Mouse (Mus musculus) thymus, postnatal 25 days (tissue): ENCODE results near the gene Cfap97d1.

Experiments
- DNase-seq: peaks from one replicate; pipeline ENCODE4 v3.0.0; 2022

Cfap97d1 gene

DNA sequence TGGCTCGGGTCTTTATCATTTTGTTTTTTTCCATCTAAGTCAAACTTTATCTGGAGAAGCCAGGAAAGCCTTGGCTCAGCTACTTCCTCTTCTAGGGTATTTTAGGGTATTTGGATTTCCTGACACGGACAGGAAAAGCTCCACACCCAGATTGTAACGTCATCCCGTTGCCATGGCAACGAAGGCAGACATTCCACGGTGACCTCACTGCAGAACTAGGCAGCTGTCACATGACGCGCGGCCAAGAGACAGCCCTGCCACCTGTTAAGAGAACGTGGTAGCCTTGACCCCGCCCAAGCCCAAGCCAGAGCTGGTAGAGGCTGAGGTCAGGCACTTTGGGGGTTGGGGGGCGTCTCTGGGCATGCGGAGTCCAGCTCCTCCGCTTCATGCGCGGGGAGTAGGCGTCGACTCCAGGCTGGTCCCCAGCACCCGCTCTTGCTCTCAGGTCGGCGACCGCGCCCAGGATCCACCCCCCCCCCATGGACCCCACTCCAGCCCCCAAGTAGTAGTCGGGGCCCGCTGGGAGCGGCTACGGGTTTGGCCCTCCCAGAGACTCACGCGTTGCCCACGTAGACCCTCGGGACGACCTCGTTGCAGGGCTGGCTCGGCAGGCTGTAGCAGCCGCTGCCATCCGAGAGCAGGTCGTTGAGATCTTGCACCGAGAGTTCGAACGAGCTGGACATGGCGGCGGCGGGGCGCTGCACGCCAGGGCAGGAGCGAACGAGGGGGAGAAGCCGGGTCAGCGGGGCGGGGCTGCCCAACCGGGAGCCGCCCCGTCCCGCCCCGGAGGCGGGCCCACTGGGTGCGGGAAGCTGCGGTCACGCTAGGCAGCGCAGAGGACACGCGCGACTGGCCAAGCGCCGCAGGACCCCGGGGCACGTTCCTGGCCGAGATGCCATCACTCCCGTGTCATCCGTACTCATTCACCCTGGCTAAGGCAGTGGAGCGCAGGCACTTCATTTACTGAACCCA lies at the start of gene Cfap97d1:
Cfap97d1 (plus strand) TSS at position 226 of the 972 bp plus-strand sequence.
- DNase-seq = peak; percentile 22

DNA sequence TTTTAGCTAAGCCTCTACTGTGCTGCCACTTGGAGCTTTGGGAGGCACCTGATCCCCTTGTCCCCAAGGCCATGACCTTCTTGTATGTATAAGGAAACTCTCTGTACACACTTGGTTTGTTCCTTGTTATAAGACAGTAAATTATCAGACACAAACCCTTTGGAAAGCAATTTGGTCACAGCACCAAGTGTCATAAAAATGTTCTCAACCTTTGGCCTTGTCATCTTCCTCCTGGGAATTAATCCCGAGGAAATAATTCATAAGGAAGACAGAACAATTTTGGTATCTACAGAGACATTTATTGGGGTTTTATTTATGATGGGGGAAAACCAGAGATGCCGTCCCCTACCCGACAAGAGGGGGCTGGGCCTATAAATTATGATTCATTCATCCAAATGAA lies 48.3 kb upstream of the Cfap97d1 start:
- no peak for DNase-seq

GRCm38 (mm10) chr11:101936421-101936820 lies 47.7 kb upstream of the Cfap97d1 start:
- no peak for DNase-seq

- no peak for DNase-seq
These were observed 47.0 kb upstream of the Cfap97d1 start for GRCm38 (mm10) chr11:101937108-101937507.

DNA sequence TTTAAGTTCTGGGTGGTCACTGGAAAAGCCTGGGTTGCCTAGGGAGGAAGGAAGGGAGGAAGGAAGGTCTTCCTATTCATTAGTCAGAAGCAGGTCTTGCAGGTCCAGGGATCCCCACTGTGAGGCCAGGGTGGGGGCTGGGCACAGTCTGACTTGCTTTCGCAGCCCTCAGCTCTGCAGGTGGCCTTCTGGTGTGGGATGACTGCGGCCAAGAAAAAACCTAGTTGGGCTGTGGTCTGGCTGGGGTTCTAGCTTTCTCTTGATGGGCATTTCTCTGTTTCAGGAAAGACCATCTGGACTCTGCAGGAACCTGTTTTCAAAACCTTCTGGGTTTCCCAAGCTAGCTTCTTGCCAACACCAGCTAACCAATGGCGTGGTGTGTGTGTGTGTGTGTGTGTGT lies 41.0 kb upstream of the Cfap97d1 start:
- no peak for DNase-seq

GRCm38 (mm10) chr11:101946525-101946924 lies 37.6 kb upstream of the Cfap97d1 start:
- no peak for DNase-seq

GRCm38 (mm10) chr11:101950021-101950420 lies 34.1 kb upstream of the Cfap97d1 start:
- DNase-seq = no peak

DNA sequence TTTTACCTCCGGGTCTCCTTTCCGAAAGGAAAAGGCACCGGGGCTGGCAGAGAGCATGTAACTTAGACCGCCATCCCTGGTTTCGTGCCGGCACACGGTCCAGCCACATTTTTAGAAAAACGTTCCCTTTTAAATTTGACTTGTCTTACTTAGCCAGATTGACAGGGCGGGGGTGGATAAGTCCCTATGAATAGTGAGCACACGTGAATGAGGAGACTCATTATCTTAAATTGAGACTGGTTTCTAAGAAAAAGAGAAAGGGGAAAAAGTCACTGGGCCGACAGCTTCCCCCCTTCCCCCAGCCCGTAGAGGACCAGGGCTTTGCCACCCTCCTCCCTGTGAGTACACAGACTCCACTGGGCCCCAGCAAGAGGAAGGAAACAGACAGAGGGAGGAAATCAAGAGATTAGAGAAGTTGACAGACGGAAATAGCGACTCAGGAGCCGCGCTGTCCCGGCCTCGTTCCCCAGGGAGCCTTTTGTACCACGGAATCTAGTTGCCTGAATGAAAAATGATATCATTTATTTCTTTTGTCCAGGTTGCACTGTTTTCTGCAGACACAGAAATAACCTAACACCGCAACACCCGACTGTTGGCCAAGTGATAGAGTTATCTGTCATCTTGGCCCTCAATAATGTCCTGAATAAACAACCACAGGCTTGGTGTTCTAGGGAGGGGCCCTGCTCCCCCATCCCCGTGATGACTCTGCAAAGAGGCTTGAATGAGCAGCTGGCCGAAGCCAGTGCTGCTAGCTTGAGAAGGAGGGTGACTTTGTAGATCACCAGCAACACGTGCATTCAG lies 31.3 kb upstream of the Cfap97d1 start:
- no peak for DNase-seq

- DNase-seq = no peak
These were observed 30.6 kb upstream of the Cfap97d1 start for GRCm38 (mm10) chr11:101953441-101953840.

- no peak for DNase-seq
These were observed 26.6 kb upstream of the Cfap97d1 start for GRCm38 (mm10) chr11:101957476-101957875.

GRCm38 (mm10) chr11:101963043-101963442 lies 21.0 kb upstream of the Cfap97d1 start:
- no peak for DNase-seq

- DNase-seq = no peak
These were observed 20.4 kb upstream of the Cfap97d1 start for GRCm38 (mm10) chr11:101963473-101964291.

DNA sequence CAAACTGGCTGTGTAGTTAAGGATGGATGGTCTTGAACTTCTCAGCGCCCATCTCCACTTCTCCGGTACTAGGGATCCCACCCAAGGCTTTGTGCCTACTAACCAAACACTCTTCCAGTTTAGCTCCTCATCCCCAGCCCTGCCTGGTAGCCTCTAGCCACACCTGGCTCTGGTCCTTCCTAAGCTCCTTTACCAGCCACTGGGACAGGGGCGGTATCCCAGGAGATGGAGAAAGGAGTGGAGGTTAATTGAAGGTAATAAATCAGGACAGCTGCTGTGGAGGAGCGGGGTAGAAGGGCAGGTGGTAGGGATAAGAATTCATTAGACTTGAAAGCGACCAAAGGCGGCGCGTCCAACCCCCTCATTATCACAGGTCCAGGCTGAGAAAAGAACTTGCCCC lies 19.4 kb upstream of the Cfap97d1 start:
- DNase-seq = no peak

- DNase-seq = no peak
These were observed 18.5 kb upstream of the Cfap97d1 start for GRCm38 (mm10) chr11:101965553-101965952.

GRCm38 (mm10) chr11:101966965-101967614 lies 17.0 kb upstream of the Cfap97d1 start, which contains the start of gene Sost:
Gene Sost, minus strand, starts transcription at chr11:101967015.
- no peak for DNase-seq

DNA sequence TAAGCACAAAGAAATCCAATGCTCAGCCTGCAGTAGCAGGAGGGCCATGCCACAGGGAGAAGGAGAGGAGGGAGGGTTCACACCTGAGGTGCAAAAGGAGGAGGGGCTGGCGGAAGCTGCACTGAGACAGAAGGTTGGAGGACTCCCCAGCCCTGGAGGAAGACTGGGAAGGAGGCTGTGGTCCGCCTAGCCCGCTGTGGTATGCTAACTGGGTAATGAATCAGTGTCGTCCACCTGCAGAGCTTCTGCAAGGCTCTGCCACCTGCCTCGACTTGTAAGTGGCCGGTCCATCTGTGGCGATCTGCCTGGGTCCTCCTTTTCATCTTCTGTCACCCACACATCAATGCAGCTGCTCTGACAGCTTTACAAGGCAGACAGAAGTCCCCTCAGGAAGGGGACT lies 15.8 kb upstream of the Cfap97d1 start:
- no peak for DNase-seq

- peak; percentile 58 for DNase-seq
These were observed 15.3 kb upstream of the Cfap97d1 start for GRCm38 (mm10) chr11:101968791-101969190.

DNA sequence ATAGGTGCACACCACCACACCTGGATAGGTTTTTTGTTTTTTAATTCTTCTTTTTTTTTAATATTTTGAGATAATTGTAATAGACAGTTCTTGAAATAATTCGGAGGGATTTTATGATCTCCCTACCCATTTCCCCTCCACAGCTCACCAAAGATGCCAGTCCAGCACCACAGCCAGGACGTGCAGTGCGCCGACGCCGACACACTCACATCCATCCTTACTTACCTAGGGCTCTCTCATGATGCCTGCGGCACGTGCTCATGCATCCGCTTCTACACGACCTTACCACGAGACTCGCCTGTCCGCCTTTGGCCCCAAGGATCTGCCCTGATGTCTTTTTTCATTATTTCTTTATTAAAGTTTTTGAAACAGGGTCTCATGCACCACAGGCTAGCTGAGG lies 14.2 kb upstream of the Cfap97d1 start:
- DNase-seq = no peak

GRCm38 (mm10) chr11:101971410-101971809 lies 12.7 kb upstream of the Cfap97d1 start:
- DNase-seq = peak; percentile 35

DNA sequence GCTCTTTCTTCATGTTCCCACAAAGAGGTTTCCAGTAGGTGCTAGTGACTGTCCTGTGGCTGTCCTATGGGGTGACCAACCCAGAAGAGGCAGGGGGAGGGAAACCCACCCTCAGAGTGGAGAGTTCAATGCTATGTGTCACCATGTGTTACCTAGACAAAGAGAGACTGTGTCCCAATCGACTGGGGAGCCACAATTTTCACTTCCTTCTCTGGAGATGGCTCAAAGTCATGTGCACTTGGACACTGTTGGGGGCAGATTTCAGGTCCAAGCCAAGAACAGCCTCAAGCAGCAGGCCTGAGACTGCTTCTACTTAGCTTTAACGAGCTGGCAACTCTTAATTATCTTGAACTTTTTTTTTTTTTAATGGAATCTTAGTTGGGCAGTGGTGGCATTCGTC lies 12.0 kb upstream of the Cfap97d1 start:
- no peak for DNase-seq

GRCm38 (mm10) chr11:101972651-101973050 lies 11.4 kb upstream of the Cfap97d1 start:
- DNase-seq = no peak

- DNase-seq = no peak
These were observed 10.6 kb upstream of the Cfap97d1 start for GRCm38 (mm10) chr11:101973496-101973895.
